Mouse (Mus musculus) left cerebral cortex, postnatal 10 days (tissue): ENCODE measurements at regions not wholly inside any gene's neighbourhood (a gene's known extent, or its start where the extent isn't known, plus 50 kb on each side); places are given as distances from the start of the nearest gene placed in this dataset.

Experiments used
- DNase-seq, 2 experiments: peaks; one replicate each; pipeline ENCODE4 v3.0.0; 2021 to 2022; ENCODE audit warnings: low spot score in 2 of 2, mixed read lengths in 1 of 2; ENCODE audit errors: extremely low spot score in 1 of 2
- intact Hi-C: fragments of 180-260 bp; cut with DNase I; formaldehyde crosslinking; loops from one replicate; pipeline ENCODE4 v1.15.1; 2025

DNA sequence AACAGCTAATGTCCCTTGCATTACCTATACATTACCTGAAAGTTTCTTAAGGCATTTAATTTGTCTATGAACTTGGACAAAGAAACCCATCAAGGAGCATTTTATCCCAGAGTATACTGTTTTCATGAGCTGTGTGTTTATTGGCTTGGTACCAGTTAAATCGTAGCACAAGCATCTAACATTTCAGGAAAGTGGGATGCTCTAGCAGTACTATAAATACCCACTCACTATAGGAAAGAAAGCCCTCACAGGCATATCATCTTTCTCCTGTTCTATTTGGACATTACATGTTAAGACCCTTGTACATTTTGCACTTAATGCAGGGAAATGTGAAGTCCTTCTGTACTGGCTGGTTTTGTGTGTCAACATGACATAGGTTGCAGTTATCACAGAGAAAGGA is 163.9 kb downstream of the Ptprc start:
- intact Hi-C loops = no loop called here
- DNase-seq = no peak

- intact Hi-C loops = no loop called here
- peak in 1 of 2 experiments; percentile 34 for DNase-seq
Measured at GRCm38 (mm10) chr1:138010910-138011477, 164.5 kb downstream of the Ptprc start.

DNA sequence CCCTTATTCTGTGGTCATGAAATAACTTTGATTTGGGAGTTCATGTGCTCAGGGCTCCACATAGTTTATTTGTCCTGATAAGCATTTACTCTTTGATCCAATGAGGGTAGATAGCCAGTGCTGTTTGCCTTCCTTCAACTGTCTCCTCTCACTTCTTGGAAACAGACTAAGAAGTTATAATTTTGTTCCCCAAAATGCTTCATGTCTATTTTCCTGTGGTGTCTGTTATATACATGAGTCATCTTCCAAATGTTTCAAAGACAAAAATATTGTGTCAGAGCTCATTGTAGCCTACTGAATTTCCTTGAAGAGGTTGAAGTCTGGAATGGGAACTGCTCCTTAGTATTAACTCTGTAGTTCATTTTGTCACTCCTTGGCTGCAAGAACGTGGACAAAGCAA is 168.7 kb downstream of the Ptprc start:
- intact Hi-C loops = no loop called here
- DNase-seq = no peak

- no peak for DNase-seq
- intact Hi-C loops = no loop called here
Measured at GRCm38 (mm10) chr1:138004319-138004718, 171.2 kb downstream of the Ptprc start.

DNA sequence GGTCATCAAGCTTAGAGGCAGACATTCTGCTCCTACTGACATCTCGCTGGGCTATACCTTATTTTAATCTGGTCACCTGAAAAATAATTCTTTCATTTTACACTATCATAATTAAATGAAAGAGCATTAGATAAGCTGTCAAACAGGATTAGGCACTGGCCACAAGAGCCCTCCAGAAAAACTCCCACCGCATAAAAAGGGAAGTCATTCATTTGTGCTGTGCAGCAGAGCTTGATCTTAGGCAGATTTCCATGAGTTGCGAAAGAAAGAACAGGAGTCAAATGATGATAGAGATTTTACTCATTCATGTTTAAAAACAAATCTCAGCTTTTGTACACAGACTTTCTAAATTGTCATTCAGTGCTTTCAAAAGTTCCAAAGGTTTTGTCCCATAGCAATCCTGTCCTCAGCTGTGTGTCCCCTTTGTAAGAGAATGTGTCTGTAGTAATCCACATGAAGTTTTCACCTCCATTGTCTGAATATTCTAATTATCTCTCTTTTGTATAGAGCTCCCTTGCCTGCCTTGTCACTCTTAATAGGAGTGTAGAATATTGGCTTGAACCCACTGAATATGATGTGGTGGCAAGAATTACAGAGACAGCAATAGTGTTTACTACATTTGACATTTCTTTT is 176.1 kb downstream of the Ptprc start:
- DNase-seq = no peak
- intact Hi-C loops = no loop called here

DNA sequence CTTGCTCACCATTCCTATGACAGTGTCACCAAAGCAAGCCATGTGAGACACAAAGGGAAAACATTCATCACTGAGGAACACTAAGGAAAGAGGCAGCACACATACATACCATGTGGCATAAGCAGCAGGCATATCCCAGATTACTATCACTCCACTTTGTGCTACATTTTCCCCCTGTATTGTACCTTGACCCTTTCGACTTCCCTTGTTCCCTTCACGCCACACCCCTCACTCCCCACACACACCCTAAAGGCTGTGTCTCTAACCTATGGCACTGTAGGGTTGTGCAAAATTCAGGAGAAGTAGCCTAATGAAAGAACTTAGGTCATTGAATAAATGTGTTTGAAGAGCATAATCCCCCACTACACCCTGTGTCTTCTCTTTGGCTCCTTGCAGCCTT is 179.5 kb downstream of the Ptprc start:
- intact Hi-C loops = no loop called here
- DNase-seq = no peak

DNA sequence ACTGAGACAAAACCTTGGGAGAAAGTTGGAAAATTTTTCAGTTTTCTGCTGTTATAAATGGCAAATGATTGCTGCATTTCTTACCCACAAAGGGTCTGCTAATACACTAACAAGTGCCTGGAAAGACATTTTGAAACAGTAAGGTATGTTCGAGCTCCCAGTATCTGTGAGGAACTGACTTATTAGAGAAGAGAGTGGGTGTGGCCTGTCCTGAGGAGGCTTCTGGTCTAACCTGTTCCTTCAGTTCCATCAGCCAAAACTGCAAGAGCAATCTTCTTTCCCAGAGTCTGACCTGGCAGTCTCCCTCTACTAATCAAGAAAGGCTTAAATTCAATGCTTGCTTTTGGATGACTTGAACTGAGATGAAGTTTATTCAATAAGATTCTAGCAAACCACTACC is 183.6 kb downstream of the Ptprc start:
- intact Hi-C loops = no loop called here
- DNase-seq = no peak

- intact Hi-C loops = no loop called here
- no peak for DNase-seq
Measured at GRCm38 (mm10) chr1:137991412-137991811, 184.1 kb downstream of the Ptprc start.

DNA sequence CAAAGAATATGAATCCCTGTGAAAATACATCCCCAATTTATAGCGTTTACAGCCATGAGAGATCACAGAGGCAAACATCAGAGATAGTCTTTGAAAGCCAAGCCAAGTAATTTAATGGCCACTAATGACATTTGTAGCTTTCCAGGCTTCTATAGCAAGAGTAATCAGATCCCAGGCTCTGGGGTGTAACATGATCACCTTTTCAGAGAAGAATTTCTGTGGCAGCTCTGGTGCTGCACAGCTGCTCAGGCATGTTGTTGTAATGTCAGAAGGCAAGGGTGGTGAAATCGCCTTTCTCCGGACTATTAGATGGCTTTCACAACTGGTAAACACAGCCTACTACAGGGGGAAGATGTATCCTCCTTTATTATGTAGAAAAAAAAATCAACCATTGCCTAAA is 202.1 kb downstream of the Ptprc start:
- DNase-seq = no peak
- intact Hi-C loops = no loop called here

- intact Hi-C loops = no loop called here
- peak in 1 of 2 experiments; percentile 59 for DNase-seq
Measured at GRCm38 (mm10) chr1:137972620-137973350, 202.7 kb downstream of the Ptprc start.

GRCm38 (mm10) chr1:137966151-137966836 is 209.2 kb downstream of the Ptprc start:
- intact Hi-C loops = loop anchor here (10.0 kb wide), 1 partner anchor 61 kb away; no protein-coding TSS in a partner anchor
- DNase-seq = peak; percentile 26 to 41

- intact Hi-C loops = loop anchor here (10.0 kb wide), 1 partner anchor 59 kb away; no protein-coding TSS in a partner anchor
Measured at GRCm38 (mm10) chr1:137963656-137964055, 211.9 kb downstream of the Ptprc start.

DNA sequence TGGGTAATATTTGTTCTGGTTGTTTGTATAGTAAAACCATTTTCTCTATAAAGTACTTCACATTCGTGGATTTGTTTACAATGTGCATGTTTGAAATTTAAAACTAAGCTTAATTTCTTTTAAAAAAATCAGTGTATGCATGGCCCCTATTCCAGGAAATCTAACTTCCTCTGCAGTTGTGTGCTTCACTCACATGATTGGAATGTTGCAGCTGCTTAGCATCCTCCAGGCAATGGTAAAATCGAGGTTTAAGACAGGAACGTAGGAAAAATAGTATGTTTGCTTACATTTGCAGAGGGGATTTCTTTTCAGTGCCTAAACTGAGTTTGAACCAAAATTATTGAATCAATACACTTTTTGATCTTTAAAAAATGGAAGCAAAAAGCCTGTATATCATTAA is 217.5 kb downstream of the Ptprc start:
- DNase-seq = no peak
- intact Hi-C loops = no loop called here

More at GRCm38 (mm10) chr1:137963656-137964055, 211.9 kb downstream of the Ptprc start:
- no peak for DNase-seq

DNA sequence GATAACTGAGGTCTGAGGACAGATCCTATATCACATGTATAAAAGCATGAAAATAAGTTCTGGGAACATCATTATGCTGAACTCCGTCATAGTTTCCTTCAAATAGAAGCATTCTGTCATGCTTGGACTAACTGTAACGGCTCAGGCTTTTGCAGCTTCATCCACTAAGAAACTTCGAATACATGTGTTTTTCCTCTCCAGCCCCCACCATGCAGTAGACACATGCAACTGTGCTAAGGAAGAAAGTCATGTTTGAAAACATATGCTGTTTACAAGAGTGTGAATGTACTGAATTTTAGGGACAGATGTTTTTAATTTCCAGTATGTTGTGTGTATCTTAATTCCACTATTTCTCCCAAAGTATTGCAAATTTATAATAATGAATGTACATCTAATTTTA is 219.5 kb downstream of the Ptprc start:
- DNase-seq = no peak
- intact Hi-C loops = no loop called here

GRCm38 (mm10) chr1:137955139-137955538 is 220.4 kb downstream of the Ptprc start:
- intact Hi-C loops = no loop called here

DNA sequence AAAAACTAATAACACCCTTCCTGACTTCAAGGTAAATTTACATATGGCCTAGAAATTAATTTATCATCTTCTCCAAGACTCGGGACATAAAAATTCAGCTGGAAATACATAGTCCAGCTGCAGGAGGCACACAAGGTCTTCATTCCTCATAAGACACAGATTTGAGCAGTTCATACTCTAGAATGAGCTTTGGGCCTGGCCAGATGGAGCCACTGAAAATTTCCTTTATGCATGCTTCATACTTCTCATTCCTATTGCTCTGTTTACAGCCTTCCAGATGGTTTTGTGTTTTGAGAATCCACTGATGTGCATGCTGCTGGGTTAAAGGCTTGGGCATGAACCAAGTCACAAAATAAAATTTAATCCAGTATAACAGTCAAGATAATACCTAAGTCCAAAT is 222.1 kb downstream of the Ptprc start:
- no peak for DNase-seq
- intact Hi-C loops = no loop called here

More at GRCm38 (mm10) chr1:137955139-137955538, 220.4 kb downstream of the Ptprc start:
- DNase-seq = no peak

- no peak for DNase-seq
- intact Hi-C loops = no loop called here
Measured at GRCm38 (mm10) chr1:137952777-137953176, 222.7 kb downstream of the Ptprc start.

DNA sequence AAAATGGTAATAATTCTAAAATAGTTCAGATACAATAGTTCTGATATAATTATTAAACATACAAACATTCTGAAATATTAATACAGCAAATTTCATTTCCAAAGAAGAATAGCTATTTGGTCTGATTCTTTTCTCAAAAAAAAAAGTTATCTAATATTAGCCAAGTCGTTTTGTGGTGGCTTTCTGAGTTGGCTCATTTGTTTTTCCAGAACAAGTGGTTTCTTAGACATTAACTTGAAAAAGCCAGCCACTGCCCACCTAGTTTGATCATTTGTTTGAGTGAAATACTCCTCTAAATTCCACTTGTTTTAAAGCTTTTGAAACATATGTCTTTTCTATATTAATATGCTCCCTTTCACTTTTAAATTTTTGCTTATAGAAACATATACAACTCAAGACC is 227.6 kb downstream of the Ptprc start:
- intact Hi-C loops = no loop called here

GRCm38 (mm10) chr1:137941776-137942522 is 233.6 kb downstream of the Ptprc start:
- no peak for DNase-seq
- intact Hi-C loops = no loop called here

More for the DNA sequence above, 227.6 kb downstream of the Ptprc start:
- DNase-seq = no peak
